Mouse (Mus musculus) testis, adult 2 months (tissue): Measurements from ENCODE around the gene Smim17. TPM values are rescaled to one million over a fixed set of nuclear protein-coding genes. Genes with fewer than 3 reads are reported as not detected.
"Not testable (repeated sequence)": the region's sequence is repeated elsewhere in the genome, so short reads cannot be mapped to it uniquely, and the experiment has no call there.

Experiments
- H3K27ac ChIP-seq: fragments of 200-500 bp; 2 replicates; pipeline ENCODE4 v1.5.1; 2012; ENCODE audit warnings: low read depth, low read length; ENCODE audit not compliant: control insufficient read depth, insufficient read depth
- H3K27me3 ChIP-seq: fragments of 200-500 bp; 2 replicates; pipeline ENCODE4 v1.6.1; 2012; ENCODE audit warnings: mild to moderate bottlenecking, low read length, moderate library complexity; ENCODE audit not compliant: control insufficient read depth, insufficient read depth
- H3K36me3 ChIP-seq: fragments of 200-500 bp; 2 replicates; pipeline ENCODE4 v1.6.1; 2012; ENCODE audit warnings: mild to moderate bottlenecking, low read length; ENCODE audit not compliant: control insufficient read depth, insufficient read depth
- H3K4me1 ChIP-seq: fragments of 200-500 bp; 2 replicates; pipeline ENCODE4 v1.6.1; 2012; ENCODE audit warnings: low read length; ENCODE audit not compliant: control insufficient read depth, insufficient read depth
- H3K4me3 ChIP-seq: fragments of 200-500 bp; 2 replicates; pipeline ENCODE4 v1.5.1; 2012; ENCODE audit warnings: low read depth, mild to moderate bottlenecking, low read length, moderate library complexity, mixed read lengths; ENCODE audit not compliant: control insufficient read depth
- CTCF ChIP-seq: fragments of 200-500 bp; IDR thresholded peaks from 2 replicates; pipeline ENCODE4 v1.5.1; 2012; ENCODE audit warnings: low read depth, mild to moderate bottlenecking, inconsistent platforms, low read length, moderate library complexity; ENCODE audit not compliant: control insufficient read depth, insufficient read depth, insufficient replicate concordance
- POLR2A ChIP-seq: fragments of 200-500 bp; IDR thresholded peaks from 2 replicates; pipeline ENCODE4 v1.6.1; 2012; ENCODE audit warnings: low read depth, mild to moderate bottlenecking, inconsistent platforms, low read length, moderate library complexity; ENCODE audit not compliant: control insufficient read depth
- polyA plus RNA-seq: library from polyadenylated mRNA; depleted of rRNA; stranded (reverse); fragments of >200 nt; gene quantifications from 2 replicates; pipeline ENCODE4 v1.2.3, GENCODE M21; 2012

The Smim17 gene
- polyA plus RNA-seq, 1 experiment: 0.61 TPM

- Histone ChIP-seq H3K36me3 (no peaks in the 10 kb centered on the region), H3K27me3 (no peaks in the 10 kb centered on the region), H3K4me1 (peaks cover 6% of the 10 kb centered on the region), H3K27ac (no peak overlapping the region), H3K4me3 (no peak overlapping the region)
- TF ChIP-seq CTCF (no peak), POLR2A (no peak)
Observed at GRCm38 (mm10) chr7:6364761-6365160, 33.8 kb upstream of the Smim17 start.

GRCm38 (mm10) chr7:6367185-6367584 lies 31.3 kb upstream of the Smim17 start:
- Histone ChIP-seq H3K36me3 (no peaks in the 10 kb centered on the region), H3K27me3 (no peaks in the 10 kb centered on the region), H3K4me1 (peaks cover 4% of the 10 kb centered on the region), H3K4me3 (no peak overlapping the region), H3K27ac (no peak overlapping the region)
- TF ChIP-seq CTCF (no peak), POLR2A (no peak)

- not testable (repeated sequence) for H3K4me1 ChIP-seq, H3K36me3 ChIP-seq, H3K27ac ChIP-seq, H3K27me3 ChIP-seq, H3K4me3 ChIP-seq
Observed at GRCm38 (mm10) chr7:6368146-6368545, 30.4 kb upstream of the Smim17 start.

GRCm38 (mm10) chr7:6369460-6369859 lies 29.1 kb upstream of the Smim17 start:
- Histone ChIP-seq H3K36me3 (no peaks in the 10 kb centered on the region), H3K27me3 (no peaks in the 10 kb centered on the region), H3K27ac (no peak overlapping the region), H3K4me3 (no peak overlapping the region), H3K4me1 (no peaks in the 10 kb centered on the region)
- no peak for TF ChIP-seq POLR2A
- no peak for TF ChIP-seq CTCF

GRCm38 (mm10) chr7:6372993-6373392 lies 25.5 kb upstream of the Smim17 start:
- TF ChIP-seq POLR2A: no peak
- no peak for TF ChIP-seq CTCF
- Histone ChIP-seq H3K36me3 (no peaks in the 10 kb centered on the region), H3K4me3 (no peak overlapping the region), H3K4me1 (no peaks in the 10 kb centered on the region), H3K27ac (no peak overlapping the region), H3K27me3 (no peaks in the 10 kb centered on the region)

GRCm38 (mm10) chr7:6378441-6378840 lies 20.1 kb upstream of the Smim17 start:
- Histone ChIP-seq H3K4me3 (no peak overlapping the region), H3K4me1 (peaks cover 5% of the 10 kb centered on the region), H3K27me3 (no peaks in the 10 kb centered on the region), H3K27ac (no peak overlapping the region), H3K36me3 (no peaks in the 10 kb centered on the region)
- TF ChIP-seq POLR2A: no peak
- no peak for TF ChIP-seq CTCF

- no peaks in the 10 kb centered on the region for H3K27me3 ChIP-seq
- peaks cover 10% of the 10 kb centered on the region for H3K4me1 ChIP-seq
- TF ChIP-seq CTCF (no peak), POLR2A (no peak)
- H3K27ac ChIP-seq: no peak overlapping the region
- H3K4me3 ChIP-seq: no peak overlapping the region
- H3K36me3 ChIP-seq: no peaks in the 10 kb centered on the region
Observed at GRCm38 (mm10) chr7:6381431-6381830, 17.1 kb upstream of the Smim17 start.

- peak within 1 kb of the TSS; percentile 37; the same call in 1 of the 2 replicates for H3K27ac ChIP-seq
- H3K4me1 ChIP-seq: peaks cover 10% of the 10 kb centered on the region
- H3K4me3 ChIP-seq: peak within 1 kb of the TSS; percentile 87
- H3K27me3 ChIP-seq: no peaks in the 10 kb centered on the region
- no peaks in the 10 kb centered on the region for H3K36me3 ChIP-seq
- TF ChIP-seq CTCF (0 out of 2 replicates have a peak, but pooled peaks have one; percentile 2), POLR2A (peak; percentile 50)
Observed at GRCm38 (mm10) chr7:6383044-6383455, 15.5 kb upstream of the Smim17 start, which contains the start of gene Zfp28. TSS of gene Zfp28 (plus strand) at chr7:6383295.
